Mouse (Mus musculus) brain, embryonic 14.5 days (tissue): Measurements from ENCODE around the gene Olfr1143. TPM values are rescaled to one million over a fixed set of nuclear protein-coding genes. Genes with fewer than 3 reads are reported as not detected.

ENCODE experiments used
- DNase-seq: peaks from one replicate; pipeline ENCODE4 v3.0.0-alpha.2; 2011; ENCODE audit warnings: low read depth
- CTCF ChIP-seq: fragments of 200-500 bp; IDR thresholded peaks from 2 replicates; pipeline ENCODE4 v1.5.1; 2012; ENCODE audit warnings: inconsistent platforms, mild to moderate bottlenecking, moderate library complexity, borderline replicate concordance; ENCODE audit not compliant: insufficient read depth, insufficient read length; ENCODE audit errors: extremely low read depth
- POLR2A ChIP-seq: fragments of 200-500 bp; IDR thresholded peaks from 2 replicates; pipeline ENCODE4 v1.6.1; 2012; ENCODE audit warnings: mild to moderate bottlenecking, inconsistent platforms, borderline replicate concordance; ENCODE audit not compliant: poor library complexity, insufficient read depth, insufficient read length, severe bottlenecking; ENCODE audit errors: extremely low read depth
- polyA plus RNA-seq: library from polyadenylated mRNA; depleted of rRNA; stranded (reverse); fragments of >200 nt; gene quantifications from 2 replicates; pipeline ENCODE4 v1.2.3, GENCODE M21; 2012; rRNA removed

Gene Olfr1143
- not detected in 2 replicates for polyA plus RNA-seq

DNA sequence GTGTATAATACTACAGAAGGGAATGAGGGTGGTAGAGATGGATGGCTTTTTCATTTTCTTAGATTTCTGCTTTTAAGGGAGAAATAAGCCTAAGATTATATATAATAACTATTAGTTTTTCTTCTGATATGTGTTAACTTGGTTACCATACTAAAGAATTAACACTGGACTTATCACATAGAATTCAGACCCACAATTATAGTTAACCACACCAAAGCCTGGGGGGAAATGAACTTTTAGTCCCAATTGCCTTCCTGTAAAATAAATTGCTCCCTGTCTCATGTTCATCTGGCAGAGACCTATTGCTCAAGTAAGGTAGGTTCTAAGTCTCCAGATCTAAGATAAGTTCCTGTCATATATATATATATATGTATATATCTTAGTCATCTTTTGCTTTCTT, at the start of gene Olfr1143:
Gene Olfr1143, plus strand, starts transcription at position 301 of the 400 bp plus-strand sequence.
- TF ChIP-seq CTCF (no peak), POLR2A (no peak)
- no peak for DNase-seq

DNA sequence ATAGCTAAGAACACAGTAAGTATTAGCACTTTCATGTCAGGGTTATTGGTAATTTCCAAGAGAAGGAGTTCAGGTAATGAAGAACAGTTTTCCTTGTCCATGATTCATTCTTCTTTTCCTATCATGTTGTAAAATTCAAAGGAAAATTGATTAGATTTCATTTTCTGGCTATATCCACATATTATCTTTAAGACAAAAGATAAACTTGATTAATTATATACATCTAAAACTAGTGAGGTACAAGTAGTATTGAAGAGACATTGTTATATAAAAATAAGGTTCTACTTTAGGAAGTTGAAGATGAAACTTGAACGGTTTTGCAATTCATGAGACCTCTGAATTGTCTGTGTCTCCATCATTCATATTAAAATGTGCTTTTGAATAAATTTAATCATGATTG, 46.5 kb upstream of the Olfr1143 start, which contains the start of gene Olfr1141:
Gene Olfr1141, minus strand, starts transcription at position 101 of the 400 bp plus-strand sequence.
- no peak for DNase-seq
- TF ChIP-seq POLR2A (no peak), CTCF (no peak)

DNA sequence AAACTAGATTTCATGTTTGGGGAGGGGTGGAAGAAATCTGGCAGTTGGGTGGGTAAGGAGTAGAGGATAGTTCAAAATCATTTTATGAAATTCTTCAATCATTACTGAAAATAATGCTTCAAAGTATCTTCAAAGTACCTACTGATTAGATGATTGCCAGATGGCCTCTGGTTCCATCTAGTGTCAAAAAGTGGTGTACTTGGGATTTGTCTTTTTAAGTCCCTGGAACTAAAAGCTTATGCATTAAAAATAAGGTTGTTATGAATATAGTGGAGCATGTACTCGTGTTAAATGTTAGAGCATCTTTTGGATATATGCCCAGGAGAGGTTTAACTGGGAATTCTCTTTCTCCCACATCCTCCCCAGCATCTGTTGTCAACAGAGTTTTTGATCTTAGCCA, 24.2 kb upstream of the Olfr1143 start:
- peak; percentile 2 for DNase-seq
- TF ChIP-seq CTCF, result no peak
- TF ChIP-seq POLR2A, result no peak

DNA sequence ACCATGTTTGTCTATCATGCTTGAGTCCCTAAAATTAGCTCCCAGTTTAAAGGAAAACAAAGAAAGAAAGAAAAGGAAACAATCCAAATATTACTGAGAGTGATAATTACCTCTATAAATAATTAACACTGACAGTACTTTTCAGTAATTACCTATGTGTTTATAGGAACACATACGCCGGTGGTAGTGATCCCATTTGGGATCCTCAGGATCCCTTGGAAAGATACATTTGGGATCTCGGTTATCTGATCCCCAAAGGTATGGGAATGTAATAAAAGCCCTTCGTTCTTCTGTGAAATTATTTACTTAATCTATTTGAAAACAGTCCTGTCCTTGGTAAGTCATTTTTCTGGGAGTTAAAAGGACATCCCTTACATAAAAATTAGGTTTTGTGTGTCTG, 21.2 kb upstream of the Olfr1143 start, which contains the start of gene Olfr152:
Gene Olfr152, plus strand, starts transcription at position 301 of the 400 bp plus-strand sequence.
- DNase-seq, result no peak
- TF ChIP-seq CTCF, result no peak
- TF ChIP-seq POLR2A, result no peak

DNA sequence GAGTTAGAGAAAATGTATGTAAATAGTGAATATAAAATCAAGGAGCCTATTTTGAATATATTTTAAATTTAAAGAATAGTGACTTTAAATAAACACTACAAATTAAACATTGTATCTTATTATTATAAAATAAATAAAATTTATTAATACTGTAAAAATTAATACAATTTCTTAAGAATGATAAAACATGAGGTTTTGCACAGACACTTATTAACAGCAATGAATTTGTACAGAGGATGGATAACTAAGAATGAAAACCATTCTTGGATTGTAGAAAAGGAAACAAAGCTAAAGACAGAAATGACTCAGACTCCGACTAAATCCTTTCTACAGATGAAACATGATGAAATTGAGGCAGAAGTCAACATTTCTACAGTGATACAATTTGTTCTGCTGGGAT, 9.1 kb downstream of the Olfr1143 start, which contains the start of gene Olfr1145:
Gene Olfr1145, plus strand, starts transcription at position 301 of the 400 bp plus-strand sequence.
- TF ChIP-seq CTCF, result no peak
- TF ChIP-seq POLR2A, result no peak
- DNase-seq, result no peak

DNA sequence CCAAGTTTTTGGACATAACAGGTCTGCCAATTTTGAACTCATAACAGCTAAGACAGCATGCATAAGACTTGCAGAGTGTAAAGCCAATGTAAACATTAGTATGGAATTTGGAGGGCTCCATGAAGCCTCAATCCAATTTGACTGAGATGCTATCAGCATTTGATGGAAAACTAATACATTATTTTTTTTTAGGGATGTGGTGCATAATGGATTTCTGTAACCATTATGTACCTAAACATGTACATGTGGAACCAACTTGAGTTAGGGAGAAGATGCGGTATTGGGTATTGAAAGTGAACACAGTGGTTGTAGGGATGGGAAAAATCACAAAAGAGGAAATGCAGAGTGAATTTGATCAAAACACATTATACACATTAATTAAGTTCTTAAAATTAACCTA, 29.8 kb downstream of the Olfr1143 start, which contains the start of gene Olfr1148:
Gene Olfr1148, plus strand, starts transcription at position 301 of the 400 bp plus-strand sequence.
- no peak for DNase-seq
- TF ChIP-seq POLR2A (no peak), CTCF (no peak)

DNA sequence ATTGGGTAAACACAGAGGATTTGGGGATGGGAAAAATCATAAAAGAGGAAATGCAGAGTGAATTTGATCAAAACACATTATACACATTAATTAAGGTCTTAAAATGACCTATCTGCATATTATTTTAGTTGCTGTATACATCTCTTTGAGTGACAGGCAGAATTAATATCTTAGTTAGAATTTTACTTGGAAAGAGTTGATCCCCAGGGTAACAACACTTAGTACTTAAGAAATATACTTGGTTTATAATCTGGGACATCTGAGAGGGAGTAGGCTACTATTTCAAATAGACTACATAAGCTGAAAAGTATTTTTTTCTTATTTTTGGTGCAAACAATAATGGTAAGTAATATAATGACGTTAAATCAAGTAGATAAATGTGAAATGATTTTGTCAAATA, 43.3 kb downstream of the Olfr1143 start, which contains the start of gene Olfr1150-ps1:
Gene Olfr1150-ps1, plus strand, starts transcription at position 301 of the 400 bp plus-strand sequence.
- DNase-seq, result no peak
- TF ChIP-seq POLR2A, result no peak
- no peak for TF ChIP-seq CTCF

Other genes starting within 250 kb of the Olfr1143 start
- gene Olfr1129, start 226.7 kb upstream of the Olfr1143 start, polyA plus RNA-seq, result not detected in 2 replicates
- gene Olfr1130, start 194.4 kb upstream of the Olfr1143 start, polyA plus RNA-seq, result not detected in 2 replicates
- not detected in 2 replicates for gene Olfr1131, start 173.5 kb upstream of the Olfr1143 start, polyA plus RNA-seq
- gene Olfr1132, start 163.1 kb upstream of the Olfr1143 start, polyA plus RNA-seq, result not detected in 2 replicates
- gene Olfr1133, start 153.2 kb upstream of the Olfr1143 start, polyA plus RNA-seq, result not detected in 2 replicates
- not detected in 2 replicates for gene Olfr1134, start 142.1 kb upstream of the Olfr1143 start, polyA plus RNA-seq
- gene Olfr1135, start 126.9 kb upstream of the Olfr1143 start, polyA plus RNA-seq, result not detected in 2 replicates
- gene Olfr1136, start 106.6 kb upstream of the Olfr1143 start, polyA plus RNA-seq, result not detected in 2 replicates
- gene Olfr1137, start 87.4 kb upstream of the Olfr1143 start, polyA plus RNA-seq, result not detected in 2 replicates
- gene Olfr1138, start 60.6 kb upstream of the Olfr1143 start, polyA plus RNA-seq, result not detected in 2 replicates
- gene Olfr1140, start 56.8 kb upstream of the Olfr1143 start, polyA plus RNA-seq, result not detected in 2 replicates
- gene Olfr1141, start 46.6 kb upstream of the Olfr1143 start, polyA plus RNA-seq, result not detected in 2 replicates
- not detected in 2 replicates for gene Olfr152, start 21.1 kb upstream of the Olfr1143 start, polyA plus RNA-seq
- gene Olfr1145, start 9.2 kb downstream of the Olfr1143 start, polyA plus RNA-seq, result not detected in 2 replicates
- gene Olfr1148, start 29.9 kb downstream of the Olfr1143 start, polyA plus RNA-seq, result not detected in 2 replicates
- gene Olfr1150-ps1, start 43.4 kb downstream of the Olfr1143 start, polyA plus RNA-seq, result not detected in 2 replicates
- not detected in 2 replicates for gene Olfr1151, start 55.3 kb downstream of the Olfr1143 start, polyA plus RNA-seq
- gene Olfr1152, start 65.9 kb downstream of the Olfr1143 start, polyA plus RNA-seq, result not detected in 2 replicates
- gene Olfr1153, start 94.4 kb downstream of the Olfr1143 start, polyA plus RNA-seq, result not detected in 2 replicates
- gene Olfr1154, start 104.6 kb downstream of the Olfr1143 start, polyA plus RNA-seq, result not detected in 2 replicates
- gene Olfr1155, start 144.5 kb downstream of the Olfr1143 start, polyA plus RNA-seq, result not detected in 2 replicates
- gene Olfr1156, start 152.5 kb downstream of the Olfr1143 start, polyA plus RNA-seq, result not detected in 2 replicates
- not detected in 2 replicates for gene Olfr1157, start 167.7 kb downstream of the Olfr1143 start, polyA plus RNA-seq
- not detected in 2 replicates for gene Olfr74, start 174.1 kb downstream of the Olfr1143 start, polyA plus RNA-seq
- gene Olfr1158, start 189.5 kb downstream of the Olfr1143 start, polyA plus RNA-seq, result not detected in 2 replicates
- not detected in 2 replicates for gene Olfr1160, start 207.7 kb downstream of the Olfr1143 start, polyA plus RNA-seq
- gene Olfr1161, start 222.2 kb downstream of the Olfr1143 start, polyA plus RNA-seq, result not detected in 2 replicates
- gene Olfr73, start 237.1 kb downstream of the Olfr1143 start, polyA plus RNA-seq, result not detected in 2 replicates